Mouse (Mus musculus) gastrocnemius, postnatal 10 days (tissue): ENCODE data around the gene Mtfr2. TPM values are rescaled to one million over a fixed set of nuclear protein-coding genes. Genes with fewer than 3 reads are reported as not detected.

Experiments used
- DNase-seq: peaks from one replicate; pipeline ENCODE4 v3.0.0; 2021; ENCODE audit warnings: mixed read lengths
- long read RNA-seq, 2 experiments: library from polyadenylated mRNA; stranded (forward); transcript quantifications; one replicate each; pipeline ENCODE4 v2.0.0; 2021
- total RNA-seq, 2 experiments: library from RNA; stranded (reverse); gene quantifications; 2 replicates each; pipeline ENCODE4 v1.2.3; 2021

Mtfr2 gene
- total RNA-seq: 1 to 10 TPM; 1.2 to 1.5 TPM
- long read RNA-seq, experiment 1, partial matches to known transcripts: 0 of 1 reads
- long read RNA-seq, experiment 1, other reads (novel, unspliced or antisense): 0 of 1 reads
- long read RNA-seq, experiment 2, partial matches to known transcripts: 1 of 3 reads
- long read RNA-seq, experiment 2, other reads (novel, unspliced or antisense): 1 of 3 reads

DNA sequence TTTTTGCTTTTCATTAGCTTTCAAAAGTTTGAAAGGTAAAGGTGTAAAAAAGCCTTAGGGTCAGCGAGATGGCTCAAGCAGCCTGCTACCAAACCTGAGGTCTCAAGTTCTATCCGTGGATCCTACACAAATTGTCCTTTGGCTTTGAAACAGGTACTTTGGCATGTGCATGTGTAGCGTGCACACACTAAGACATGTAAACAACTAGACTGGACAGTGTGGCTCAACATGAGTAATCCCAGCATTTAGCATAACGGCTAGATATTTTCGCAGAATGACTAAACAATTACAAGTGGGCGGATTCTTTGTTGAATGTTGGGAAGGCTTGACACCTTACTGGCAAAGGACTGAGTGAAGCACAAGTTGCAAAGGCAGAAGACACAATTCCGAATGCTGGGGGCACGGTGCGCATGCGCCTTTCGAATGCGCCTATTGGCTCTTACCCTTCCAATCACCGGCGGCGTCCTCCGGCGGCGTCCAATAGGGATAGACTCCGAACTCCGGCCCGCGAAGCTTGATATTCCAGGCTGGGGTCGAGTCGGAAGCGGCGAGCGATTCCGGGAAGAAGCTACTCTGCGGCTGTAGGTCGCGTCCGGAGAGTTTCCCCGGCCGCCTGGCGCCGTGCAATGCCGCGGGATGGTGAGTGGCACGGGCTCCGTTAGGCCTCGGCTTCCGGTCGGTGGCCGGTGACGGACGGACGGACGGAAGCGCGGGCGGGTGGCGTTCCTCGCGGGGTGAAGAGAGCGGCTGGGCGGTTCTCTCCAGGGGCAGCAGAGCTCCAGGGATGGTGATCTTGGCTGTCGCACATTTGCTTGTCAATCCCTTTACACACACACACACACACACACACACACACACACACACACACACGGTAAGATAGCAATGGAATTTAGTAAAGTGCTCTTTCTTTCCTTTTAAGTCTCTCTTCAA lies at the start of gene Mtfr2:
Mtfr2 (plus strand) TSS at position 486 of the 930 bp plus-strand sequence.
- DNase-seq: peak; percentile 93

DNA sequence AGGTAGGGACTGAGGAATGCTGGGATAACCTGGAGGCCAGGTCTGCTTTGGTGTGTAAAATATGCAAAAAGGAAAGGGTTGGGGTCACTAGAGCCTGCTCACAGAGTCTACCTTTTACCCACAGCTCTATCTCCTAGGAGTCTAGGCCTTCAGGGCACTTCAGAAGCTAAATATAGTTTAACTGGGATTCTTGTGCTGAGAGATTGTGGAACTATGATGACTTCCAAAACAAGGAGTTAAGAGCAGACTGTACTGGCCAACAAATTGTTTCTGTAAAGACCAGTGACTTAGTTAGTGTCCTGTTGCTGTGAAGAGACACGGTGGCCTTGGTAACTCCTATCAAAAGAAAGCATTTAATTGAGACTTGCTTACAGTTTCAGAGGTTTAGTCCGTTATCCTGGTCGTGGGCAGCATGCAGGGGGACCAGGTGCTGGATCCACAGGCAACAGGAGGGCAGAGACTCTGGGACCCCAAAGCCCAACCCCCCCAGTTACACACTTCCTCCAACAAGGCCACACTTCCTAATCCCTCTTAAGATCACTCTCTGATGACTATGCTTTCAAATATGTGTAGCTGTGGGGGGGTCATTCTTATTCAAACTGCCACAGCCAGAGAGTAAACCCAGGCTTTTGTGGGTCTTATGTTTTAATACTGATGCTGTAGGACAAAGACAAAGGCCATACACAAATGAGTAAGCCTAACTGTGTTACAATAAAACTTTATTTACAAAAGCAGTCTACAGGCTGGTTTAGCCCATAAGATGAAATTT lies 49.2 kb upstream of the Mtfr2 start:
- no peak for DNase-seq

DNA sequence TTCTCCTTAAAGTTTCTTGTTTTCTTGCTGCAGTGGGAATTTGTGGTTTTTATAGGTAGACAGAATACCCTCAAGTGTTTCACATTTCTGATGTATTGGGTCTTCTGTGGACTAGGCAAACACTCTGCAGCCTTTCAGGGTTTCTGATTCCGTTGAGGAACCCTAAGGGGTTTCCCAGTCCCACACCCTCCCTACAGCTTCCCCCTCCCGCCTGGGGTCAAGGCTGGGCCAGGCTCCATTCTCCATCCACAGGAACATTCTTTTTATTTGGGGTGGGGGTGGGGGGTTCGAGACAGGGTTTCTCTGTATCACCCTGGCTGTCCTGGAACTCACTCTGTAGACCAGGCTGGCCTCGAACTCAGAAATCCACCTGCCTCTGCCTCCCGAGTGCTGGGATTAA lies 48.5 kb upstream of the Mtfr2 start:
- no peak for DNase-seq

DNA sequence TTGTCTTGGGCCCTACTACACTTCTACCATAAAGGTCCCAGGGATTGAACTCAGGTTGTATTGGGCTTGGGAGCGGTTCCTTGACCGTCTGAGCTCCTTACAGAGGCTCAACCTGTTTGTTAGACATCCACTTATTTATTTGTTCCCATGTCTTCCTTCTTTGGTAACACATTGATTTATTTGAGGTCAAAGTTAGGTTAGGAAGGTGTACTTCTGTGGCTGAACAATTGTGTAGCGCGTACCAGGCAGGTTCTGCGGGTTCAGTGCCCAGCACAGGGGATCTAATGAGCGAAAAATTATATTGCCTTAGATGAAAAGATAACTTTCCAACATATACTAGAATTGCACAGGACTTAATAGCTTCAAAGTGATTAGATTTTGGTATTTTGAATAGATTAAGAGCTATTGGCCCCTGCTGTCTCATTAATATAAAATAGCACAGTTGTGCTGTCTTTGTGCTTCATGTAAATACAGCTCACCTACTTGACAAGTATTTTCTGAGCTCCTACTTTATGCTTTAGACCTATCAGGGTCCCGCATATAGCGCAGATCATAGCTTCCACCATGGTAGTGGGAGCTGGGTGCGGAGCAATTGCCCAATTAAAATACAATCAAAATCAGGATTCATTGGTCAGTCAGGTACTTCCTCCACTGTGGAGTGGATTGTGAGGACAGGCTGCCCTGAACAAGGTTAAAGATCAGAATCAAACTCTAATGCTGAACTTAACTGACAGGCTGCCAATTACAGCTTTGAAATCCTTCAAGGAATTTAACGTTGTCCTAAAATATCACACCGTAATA lies 36.4 kb upstream of the Mtfr2 start:
- no peak for DNase-seq

DNA sequence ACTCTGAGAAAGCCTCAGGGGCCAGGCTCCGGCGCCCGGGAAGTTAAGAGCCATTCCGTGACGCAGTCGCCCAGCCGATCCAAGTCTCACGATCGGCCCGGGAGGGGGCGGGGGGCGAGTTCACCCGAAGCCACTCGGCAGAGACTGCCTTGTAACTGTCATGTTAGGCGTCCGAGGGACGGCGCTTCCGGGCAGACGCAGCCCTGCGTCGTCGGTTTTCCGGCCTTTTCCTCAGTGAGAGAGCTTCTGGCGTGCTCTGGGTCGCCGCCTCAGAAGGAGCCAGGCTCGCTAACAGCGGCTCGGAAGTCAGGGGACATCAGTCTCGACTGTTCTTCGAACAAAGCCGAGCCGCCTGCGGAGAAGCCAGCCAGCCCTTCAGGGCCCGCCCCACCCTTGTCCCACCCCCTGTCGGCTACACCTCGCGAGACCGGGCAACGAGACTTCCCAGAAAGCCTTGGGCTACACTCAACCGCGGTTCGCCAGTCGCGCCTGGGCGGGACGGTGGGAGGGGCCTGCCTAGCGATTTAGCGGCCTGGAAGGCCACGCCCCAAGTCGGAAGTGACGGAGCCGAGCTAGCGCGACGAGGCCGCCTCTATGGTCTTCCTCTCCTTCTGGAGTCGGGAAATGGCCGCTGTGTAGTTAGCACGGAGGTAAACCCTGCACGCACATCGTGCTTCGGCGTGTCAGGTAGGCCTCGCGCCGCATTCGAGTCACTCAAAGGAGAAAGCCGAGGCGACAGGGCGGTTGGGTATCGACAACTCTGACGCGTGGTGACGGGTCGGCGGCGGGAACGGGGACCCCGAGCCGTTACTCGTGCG lies 35.4 kb upstream of the Mtfr2 start, which contains the start of gene Bclaf1:
Bclaf1 (plus strand) TSS at position 552 of the 818 bp plus-strand sequence.
- DNase-seq: peak; percentile 99

DNA sequence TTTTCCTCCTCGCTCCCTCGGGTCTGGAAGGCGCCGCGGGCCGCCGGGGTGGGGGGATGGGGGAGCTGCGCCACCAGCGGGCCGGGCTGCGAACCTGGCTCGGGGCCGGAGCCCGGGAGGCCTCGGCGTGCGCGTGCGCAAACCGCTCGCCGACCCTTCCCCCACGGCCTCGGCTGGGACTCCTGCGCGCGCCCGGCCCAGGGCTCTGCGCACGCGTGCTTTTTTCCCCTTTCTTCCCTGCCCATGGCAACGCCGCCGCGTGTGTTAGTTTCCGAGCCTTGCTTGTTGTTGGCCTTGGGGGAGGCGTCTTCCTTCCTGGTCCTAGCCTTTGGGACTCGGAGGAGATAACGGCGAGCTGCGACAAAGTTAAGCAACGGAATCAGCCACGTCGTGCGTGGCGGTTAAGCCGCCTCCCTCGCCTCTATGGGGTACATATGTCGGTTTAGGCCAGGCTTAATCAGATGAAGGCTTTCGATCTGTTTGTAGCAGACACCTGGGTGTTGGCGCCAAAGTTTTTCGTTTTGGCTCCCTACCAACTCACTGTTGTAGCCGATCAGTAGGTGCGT lies 34.8 kb upstream of the Mtfr2 start:
- DNase-seq: peak; percentile 94

DNA sequence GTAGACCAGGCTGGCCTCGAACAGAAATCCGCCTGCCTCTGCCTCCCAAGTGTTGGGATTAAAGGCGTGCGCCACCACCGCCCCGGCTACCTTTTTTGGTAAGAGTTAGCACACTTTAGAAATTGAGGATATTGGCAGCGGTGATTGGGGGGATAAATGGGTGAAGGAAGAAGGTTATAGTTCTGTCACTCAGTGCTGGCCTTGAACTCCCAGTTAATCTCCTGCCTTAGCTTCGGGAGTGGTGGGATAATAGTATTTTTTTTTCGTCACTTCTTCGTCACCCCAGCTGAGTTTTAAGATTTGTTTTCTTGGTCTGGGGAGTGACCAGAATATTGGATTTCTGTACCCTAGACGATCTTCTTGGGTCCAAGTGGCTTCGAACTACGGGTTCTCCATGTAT lies 34.1 kb upstream of the Mtfr2 start:
- no peak for DNase-seq

DNA sequence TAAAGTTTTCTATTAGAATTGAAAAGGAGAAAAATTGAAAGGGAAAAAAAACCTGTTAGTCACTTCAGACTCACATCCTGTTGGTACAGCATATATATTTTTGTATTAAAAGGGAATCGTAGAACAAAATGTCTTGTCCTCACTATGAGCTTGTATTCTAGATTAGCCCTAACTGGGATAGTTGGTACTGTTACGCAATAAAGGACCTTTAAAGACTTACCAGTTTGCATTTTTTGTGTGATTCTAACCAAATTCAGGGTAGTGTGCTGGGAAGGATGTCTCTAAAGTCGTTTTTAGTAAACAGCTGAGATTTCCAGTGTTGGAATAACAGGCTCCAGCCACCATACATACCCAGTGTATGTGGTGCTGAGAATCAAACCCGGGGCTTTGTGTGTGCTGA lies 33.6 kb upstream of the Mtfr2 start:
- no peak for DNase-seq

DNA sequence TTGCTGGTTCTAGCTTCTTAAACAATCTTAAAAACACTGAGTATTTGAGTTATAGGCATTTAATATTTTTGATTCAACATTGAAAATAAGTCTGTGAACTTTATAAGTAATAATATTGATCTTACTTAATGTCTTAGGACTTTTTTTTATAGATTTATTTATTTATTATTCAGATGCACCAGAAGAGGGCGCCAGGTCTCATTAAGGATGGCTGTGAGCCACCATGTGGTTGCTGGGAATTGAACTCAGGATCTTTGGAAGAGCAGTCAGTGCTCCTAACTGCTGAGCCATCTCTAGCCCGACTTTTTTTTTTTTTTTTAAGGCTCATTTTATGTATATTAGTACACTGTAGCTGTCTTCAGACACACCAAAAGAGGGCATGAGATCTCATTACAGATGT lies 32.8 kb upstream of the Mtfr2 start:
- no peak for DNase-seq

DNA sequence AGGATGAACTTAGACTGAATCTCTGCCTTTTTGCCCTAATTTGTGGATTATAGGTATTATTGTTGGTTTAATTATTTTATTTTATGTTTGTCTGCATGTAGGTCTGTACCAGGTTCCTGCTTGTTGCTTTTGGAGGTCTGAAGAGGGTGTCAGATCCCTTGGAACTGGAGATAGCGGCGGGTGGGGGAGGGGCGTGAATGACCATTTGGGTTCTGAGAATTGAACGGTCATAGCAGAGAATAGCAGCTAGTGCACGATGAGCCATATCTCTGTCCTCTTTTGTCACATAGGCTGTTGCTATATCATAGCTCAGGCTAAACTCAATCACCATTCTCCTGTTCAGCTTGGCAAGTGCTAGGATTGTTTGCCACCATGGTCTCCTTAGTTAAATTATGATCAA lies 30.1 kb upstream of the Mtfr2 start:
- DNase-seq: no peak

DNA sequence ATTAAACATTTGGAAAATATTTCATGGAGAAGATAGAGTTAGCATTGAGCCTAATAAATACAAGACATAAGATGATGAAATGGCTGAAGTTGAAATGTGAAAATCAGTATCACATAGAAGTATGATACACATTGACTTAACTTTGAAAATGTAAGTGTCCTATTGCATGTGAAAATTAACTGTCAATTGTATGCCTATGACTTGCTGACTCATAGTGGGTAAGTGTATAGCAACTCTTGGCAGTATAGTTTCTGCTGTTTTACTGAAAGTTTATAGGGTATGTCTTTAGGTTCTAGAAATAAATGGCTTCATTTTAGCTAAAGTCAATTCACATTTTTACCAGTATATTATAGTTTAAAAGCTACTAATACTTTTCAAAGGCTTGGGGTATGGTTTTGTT lies 21.3 kb upstream of the Mtfr2 start:
- DNase-seq: no peak

DNA sequence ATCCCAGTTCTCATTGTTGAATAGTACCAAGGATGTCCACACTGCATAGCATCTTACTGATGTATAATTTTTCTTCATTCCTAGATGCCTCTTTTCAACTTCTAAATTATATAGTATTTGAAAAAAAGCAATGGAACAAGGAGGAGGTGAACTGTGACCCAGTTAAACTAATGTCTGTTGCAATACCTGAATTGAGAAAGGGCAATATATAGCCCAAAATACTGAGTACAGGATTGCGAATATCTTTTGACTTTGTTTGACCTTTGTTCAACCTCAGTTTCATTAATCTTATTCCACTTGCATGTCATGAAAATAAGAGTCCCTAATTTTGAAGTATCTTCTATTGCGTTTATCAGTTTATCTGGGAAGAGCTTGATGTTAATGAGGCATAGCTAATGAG lies 16.3 kb upstream of the Mtfr2 start:
- no peak for DNase-seq

DNA sequence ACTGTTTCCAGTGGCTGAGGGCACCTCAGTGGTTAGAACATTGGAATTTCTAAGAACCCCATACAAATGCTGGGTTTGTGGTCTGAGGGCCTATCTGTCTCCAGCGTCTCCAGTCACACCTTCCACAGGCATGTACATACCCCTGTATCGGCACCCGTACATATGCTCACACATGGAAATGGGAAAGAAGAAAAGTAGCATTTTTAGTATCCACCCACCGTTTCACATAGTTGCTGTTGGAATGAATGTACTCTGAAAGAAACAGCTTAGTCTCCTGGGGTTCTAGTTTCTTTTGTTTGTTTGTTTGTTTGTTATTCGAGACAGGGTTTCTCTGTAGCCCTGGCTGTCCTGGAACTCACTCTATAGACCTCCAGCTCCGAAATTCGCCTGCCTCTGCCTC lies 9.7 kb upstream of the Mtfr2 start:
- no peak for DNase-seq

DNA sequence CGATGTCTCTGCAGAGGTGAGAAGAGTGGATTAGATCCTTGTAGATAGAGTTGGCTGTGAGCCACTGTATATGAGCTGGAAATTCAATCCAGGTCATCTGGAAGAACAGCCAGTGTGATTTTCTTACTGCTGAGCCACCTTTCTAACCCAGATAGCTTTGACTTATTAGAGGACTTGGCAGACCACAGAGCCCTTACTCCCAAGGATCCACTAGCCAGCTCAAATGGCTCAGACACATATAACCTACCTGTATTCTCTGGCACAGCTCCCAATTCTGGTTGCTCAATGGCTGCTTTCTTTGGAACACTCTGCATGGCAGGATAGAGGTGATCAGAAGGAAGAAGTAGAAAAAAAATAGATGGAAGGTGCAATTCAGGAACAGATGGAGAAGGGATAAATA lies 1.8 kb upstream of the Mtfr2 start:
- no peak for DNase-seq

DNA sequence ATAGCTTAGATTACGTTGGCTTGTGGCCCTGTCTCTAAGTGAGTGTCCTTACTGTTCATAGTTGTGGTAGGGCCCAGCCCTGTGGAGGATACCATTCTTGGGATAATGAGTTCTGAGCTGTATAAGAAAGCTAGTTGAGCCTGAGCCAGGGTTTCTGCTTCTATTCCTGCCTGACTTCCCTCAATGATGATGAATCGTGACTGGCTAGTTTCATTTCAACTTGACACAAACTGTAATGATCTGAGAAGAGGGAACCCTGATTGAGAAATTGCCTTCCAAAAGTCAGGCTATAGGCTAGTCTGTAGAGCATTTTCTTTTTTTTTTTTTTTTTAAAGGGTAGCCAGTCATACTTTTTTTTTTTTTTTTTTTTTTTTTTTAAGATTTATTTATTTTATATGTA lies 1.3 kb downstream of the Mtfr2 start:
- DNase-seq: no peak

DNA sequence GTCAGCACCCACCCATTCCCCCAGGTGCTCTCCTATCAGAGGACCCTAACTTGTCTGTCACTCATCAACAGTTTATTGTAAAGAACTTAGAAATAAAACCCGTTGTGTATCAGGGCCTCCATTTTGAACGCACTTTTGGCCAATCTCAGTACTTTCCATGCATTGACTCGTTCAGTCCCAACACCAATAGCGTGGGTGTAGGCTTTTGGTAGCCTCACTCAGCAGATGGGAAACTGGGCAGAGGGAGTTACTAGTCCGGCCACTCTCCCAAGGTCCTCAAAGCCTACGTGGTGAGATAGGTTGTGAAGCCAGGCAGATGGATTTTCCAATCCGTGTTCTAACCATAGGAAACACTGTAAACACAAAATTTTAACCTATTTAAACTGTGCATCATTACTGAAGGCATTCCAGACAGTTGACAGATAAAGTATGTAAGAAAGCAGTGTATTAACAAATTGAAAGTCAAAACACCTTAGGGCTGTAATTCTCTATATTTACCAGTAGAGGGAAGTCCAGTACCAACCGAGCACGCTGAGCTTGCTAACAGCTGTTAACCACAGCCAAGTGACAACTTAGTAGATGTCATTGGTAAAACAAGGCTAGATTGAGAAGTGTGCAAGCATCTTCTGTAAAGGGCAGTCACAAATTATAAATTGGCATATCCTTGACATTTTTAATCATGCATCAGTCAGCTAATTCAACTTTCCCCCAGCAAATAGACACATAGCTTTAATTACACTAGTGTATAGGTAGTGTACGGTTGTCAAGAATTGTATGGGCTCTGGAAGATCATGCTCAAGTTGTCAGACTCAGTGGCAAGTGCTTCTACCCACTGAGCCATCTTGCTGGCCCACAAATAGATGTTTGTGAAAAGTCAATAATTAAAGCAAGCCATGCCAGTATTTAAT lies 14.2 kb downstream of the Mtfr2 start:
- peak; percentile 19 for DNase-seq

DNA sequence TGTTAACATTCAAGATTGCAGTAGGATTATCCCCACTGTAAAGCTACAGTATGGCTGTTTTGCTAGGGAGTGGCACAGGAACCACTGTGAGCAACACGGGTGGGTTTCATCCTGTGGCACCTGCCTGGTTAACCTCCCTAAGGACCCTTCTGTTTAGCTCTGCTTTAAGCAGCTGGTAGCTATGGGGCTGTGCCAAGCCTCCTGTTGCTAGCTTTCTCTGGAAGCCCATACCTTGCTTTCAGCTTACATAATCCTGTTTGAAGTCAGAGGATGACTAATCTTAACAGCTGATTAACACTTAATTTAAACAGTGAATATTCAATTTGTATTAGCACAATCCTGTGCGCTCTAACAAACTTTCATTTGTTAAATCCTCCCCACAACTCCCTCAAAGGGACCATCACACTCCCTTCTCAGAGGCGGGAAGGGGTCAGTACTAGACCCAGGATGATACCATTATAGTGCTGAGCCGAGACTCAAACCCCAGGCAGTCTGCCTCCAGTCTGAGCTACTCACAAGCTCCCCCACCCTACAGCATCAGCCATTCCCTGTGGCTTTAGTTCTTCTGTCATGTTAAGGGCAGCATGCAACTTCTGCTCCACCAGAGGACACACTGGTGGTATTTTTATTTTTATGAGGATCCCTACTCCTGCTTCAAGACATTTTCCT lies 15.0 kb downstream of the Mtfr2 start:
- no peak for DNase-seq

DNA sequence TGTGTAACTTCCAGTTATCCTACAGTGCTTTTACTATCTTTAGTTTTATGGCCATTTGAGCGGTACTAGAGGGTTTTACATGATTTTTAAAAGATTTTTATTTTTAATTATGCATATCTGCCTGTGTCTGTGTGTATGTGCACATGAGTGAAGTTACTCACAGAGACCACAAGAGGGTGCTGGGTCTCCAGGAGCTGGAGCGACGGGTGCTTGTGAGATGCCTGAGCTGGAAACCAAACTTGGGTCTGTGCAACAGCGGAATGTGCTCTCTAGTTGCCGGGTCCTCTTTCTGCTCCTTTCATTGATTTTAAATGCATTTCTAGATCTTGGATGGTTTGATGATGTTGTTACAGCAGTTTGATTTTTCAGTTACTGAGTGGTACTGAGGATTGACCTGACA lies 24.5 kb downstream of the Mtfr2 start:
- no peak for DNase-seq

DNA sequence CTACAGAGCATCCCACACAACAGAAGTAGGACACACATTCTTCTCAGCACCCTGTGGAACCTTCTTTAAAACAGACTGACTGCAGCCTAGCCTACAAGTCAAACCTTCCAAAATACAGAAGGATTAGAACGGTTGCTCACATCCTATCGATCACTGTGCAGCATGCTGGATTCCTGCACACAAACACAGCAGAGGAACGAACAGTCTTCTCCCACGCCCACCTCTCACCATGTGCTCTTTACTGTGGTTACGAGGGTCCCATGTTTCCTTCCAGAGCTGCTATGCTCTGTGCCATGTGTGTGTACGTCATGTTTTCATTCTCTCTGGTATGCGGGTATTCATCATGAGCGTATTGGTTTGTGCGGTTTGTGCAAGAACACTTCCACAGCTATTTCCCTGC lies 30.1 kb downstream of the Mtfr2 start:
- no peak for DNase-seq
